Mouse (Mus musculus) kidney, adult 18-20 months (tissue): ENCODE measurements around the gene Jaml.
A peak's percentile ranks its signal among the peaks of the same experiment; 100 is the strongest.

Experiments used
- DNase-seq: peaks from one replicate; pipeline ENCODE4 v3.0.0; 2021

Gene Jaml

DNA sequence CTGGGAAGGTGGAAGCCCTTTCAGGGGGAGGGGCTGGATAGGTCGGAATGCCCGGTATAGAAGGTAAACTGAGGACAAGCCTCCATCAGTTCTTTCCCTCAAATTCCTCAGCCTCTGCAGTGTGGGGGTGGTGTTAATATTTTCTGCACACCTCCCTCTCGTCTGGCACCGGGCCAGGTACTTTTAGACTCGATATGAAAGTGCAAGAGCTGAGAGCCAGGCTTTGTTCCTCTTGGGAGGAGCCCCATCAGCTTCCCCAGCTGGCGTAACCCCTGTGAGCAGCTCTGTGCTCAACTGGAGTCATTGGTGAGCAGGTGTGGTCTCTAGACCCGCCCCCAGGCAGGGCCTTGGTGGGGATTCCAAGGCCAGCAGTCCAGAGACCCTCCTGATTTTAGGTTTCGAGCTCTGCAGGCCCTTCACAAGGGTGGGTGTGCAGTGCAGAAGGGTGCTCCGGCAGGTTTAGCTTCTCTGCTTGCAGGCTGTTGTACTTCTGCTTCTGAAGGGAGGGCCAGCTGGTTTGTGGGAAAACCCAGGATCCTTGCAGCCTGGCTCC is 43.3 kb downstream of the Jaml start:
- no peak for DNase-seq

DNA sequence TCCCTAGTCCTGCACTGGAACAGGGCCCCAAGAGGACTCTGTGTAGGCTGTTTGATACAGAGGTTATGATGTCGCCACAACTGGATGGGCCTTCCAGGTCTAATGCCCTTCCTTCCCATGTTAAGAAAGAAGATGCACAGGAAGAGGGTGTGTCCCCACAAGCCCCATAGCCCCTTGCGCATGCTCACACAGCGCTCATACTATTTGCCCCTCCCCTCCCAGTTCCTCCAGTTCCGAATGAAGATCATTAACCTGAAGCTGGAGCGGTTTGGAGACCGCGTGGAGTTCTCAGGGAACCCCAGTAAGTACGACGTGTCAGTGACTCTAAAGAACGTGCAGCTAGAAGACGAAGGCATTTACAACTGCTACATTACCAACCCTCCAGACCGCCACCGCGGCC is 46.2 kb downstream of the Jaml start:
- DNase-seq = no peak

DNA sequence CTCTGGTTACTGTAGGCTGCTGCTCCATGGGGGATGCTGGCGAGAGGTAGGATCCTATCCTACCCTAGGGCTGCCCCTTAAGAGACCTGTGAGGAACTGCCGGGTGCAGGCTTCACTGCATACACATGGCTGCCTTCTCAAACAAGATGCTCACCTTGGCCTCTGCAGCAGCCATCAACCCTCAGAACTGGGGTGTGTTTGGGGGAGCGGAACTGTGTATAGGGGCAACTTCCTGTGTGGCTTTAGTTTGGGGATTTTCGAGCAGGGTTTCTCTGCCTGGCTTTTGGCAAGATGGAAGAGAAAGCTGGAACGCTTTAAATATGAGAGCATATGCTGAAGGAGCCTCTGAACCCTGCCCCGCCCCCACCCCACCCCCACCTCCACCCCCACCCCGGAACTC is 48.0 kb downstream of the Jaml start:
- DNase-seq = no peak

DNA sequence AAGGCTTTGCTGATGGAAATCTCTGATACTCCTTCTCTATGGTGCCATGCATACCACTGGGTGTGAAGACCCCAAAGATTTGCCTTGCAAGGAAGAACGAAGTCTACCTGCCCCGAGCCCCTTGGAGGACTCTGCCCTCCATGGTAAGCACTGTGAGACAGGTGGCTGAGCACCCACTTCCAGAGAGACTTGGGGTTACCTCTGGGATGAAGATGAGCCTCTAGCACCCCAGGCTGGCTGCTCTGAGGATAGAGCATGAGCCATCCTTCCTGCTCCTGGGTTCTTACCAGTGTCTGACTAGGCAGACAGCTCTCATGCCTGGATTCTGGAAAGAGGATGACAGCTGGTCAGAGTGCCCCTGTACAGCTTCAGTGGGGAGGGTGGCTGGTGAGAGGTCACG is 51.1 kb downstream of the Jaml start:
- no peak for DNase-seq

DNA sequence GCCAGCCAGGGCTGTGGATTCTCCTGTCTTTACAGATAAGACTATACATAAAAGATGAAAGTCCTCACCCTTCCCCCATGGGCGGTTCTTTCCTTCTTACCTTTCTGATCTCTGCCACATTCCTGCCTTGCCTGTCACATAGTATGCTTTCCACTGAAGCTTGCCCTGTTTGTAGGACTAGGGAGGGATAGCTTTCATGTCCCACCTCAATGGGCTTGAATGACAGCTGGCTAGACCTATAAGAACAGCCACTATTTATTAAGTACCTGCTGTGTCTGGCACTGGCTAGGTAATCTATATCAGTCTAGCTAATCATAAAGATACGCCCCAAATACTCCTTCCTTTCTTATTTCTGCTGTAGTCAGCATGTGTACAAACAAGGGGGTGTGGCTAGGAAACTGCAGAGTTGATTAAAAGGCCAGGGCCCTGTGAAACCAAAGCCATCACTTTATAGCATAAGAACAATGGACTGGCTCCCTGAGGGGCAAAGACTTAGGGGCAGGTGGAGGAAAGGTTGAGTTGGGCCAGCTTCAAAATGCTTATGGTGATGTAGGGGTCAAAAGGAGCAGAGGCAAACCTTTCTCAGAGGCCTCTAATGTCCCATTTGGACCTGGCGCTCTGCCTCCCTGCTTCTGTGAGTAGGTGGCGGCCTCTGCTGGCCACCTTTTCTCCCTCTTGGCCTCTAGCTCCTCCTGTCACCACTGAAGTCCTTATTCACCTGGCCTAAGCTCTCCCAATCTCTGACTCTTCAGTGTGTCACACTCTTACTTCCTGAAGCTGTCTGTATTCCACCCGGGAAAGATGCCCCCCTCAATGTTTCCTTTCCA is 54.7 kb downstream of the Jaml start:
- peak; percentile 81 for DNase-seq

DNA sequence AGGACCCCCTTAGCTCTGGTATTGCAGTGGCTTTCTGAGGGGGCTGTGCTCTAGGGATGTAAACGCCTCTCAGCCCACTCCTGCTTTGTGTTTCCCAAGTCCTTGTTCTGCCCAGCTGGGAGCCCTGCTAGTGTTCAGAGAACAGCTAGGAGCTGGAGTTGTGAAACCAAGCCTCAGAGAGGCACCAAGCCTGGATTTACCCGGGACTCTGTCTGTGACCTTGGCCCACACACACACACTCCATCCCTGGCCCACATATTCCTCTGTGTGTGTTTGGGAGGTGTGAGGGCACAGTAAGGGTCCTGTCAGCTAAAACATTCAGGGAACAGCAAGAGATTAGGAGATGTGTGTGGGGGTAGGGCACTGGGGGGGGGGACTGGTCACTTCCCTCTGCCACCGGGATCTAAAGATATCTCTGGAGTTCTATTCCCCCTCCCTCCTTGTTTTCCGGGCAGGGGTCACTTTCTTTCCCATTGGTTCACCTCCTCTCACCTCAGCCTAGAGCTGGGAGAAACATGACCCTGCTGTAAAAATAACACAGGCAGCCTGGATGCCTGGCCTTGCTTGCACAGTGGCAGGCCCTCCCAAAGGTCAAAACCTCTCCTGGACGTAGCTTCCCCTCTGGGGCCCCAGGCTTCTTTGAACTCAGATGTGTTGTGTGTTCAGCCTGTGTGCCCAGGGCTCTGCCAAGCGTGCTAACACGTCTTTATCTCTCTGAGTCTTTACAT is 57.6 kb downstream of the Jaml start:
- DNase-seq = no peak

DNA sequence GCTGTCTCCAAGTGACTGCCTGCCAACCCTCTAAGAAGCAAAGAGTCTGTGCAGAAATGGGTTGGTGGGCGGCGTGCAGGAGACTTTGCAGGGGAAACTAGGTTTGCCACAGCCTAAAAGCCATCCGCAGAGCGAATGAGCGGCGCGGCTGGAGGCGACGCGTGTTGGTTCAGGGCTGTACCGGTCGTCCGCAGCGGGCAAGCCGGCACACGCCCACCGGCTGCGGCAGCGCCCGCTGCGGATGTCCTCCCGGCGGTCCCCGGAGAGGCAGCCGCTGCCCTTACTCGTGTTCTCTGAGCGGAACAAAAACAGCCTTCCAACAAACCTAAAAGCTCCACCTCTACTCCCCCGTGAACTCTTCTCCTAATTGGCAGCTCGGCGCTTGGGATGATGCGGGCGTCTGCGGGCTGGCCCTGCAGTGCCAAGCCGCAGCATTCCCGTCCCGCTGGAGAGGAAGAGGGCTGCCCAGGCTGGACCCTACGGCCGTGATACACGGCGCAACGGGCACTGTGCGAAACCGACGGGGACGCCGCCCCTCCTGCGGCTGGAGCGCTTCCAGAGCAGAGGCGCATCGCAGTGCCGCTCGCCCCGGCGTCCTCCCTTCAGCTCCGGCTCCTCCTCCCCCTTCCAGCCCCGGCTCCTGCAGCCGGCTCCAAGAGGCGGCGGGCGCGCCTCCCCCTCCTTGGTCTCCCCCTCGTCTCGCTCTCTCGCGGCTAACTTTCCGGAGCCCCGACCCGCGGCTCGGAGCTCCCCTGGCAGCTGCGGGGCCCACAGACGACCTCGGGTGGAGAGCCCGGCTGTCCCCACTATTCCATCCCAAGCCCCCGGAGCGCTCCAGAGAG is 59.4 kb downstream of the Jaml start, which contains the start of gene Scn4b:
Gene Scn4b (plus strand): TSS at position 205 of the 842 bp plus-strand sequence.
- peak; percentile 55 for DNase-seq

DNA sequence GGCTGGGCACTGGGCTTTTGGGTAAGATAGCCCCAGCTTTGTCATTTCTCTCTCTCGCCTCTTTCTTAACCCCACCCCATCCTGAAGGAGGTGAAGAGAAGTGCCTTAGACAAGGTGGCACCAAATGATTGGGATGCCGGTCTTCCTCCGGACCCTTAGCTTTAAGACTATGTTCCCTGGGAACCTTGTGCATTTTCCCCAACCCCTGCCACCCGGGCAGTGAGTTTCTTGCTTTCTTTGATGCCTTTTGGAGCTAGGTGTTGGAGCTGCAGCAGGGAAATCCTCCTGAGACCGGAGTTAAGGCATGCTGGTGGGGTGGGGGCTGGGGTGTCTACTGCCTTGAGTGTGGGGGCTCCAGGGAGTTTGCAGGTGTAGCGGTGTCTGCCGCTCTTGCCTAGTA is 60.1 kb downstream of the Jaml start:
- DNase-seq = no peak

DNA sequence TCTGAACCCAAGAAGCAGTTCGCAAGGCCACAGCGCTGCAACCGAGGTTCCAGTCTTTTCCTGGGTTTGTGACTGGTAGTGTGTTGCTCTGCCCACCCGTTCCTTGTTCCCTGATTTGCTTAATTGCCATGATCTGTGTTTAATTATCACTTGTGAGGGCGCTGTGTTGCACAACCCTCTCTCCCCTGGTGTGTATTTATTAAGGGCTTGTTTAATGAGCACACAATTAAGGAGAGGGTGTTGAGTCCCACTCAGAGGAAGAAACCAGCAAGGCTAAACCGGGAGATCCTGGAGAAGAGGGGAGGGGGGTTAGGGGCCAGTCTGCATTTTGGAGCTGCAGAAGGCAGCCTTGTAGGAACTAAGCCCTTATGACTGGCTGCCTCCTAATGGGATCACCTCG is 62.0 kb downstream of the Jaml start:
- DNase-seq = no peak

DNA sequence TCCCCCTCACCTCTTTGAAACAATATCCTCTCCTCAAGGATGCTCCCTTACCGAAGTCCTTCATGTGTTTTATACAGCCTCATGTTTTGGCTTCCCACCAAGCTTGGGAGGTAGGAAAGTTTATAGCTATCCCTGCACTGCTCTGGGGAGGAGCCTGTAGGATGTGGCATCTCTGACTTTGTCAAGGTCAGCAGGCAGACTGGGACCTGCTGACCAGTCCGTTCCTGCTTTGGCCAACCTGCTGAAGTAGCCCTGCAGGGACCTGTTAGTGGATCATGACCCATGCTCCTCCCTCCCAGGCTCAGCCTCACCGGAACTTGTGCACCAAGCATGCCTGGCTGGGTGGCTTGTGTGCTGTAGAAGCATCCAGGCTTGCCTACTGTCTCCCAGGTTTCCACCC is 63.7 kb downstream of the Jaml start:
- peak; percentile 63 for DNase-seq

DNA sequence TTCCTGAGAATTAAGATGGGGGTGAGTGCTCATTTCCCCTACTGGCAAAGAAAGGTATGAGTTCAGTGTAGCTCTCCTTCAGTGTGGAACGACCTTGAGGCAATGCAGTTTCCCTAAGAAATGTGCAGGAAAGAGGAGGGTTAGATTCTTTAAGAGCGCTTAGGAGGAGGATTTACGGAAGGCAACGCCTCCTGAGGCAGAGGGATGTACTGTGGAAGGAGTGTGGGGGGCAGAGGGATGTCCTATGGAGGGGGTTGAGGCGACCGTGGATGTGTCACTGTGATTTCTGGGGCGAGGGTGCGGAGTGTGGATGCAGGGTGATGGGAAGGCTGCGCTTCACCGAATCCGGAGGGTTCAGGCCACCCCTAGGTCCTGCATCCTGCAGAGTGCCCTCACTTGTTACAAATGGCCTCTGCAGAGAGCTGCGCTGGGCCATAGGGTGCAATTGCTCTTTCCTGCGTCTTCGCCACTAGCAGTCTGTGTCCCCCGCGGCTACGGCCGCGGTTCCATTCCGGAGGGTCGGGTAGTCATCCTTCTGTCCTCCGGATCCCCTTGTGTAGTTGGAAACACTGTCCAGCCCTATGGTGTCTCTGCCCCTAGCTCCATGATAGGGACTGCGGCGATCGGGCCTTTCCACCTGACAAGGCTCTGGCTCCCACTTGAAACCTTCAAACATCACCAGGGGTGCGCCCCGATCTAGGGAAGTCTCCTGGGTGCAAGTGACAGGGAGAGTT is 66.7 kb downstream of the Jaml start:
- DNase-seq = no peak

DNA sequence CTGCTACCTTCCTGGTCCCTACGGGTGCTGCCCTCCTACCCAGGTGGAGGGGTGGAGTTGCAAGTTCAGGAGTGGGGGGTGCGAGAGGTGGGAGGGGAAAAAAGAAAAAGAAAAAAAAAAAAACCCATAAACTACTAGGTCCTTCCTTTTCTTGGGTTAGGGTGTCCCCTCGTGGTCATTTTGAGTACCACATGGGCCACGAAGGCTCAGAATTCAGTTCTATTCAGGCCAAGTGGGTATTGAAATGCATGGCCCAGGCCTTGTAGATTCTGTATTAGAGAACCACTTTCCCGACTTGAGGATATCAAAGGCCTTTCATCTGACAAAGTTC is 67.2 kb downstream of the Jaml start:
- DNase-seq = peak; percentile 78

DNA sequence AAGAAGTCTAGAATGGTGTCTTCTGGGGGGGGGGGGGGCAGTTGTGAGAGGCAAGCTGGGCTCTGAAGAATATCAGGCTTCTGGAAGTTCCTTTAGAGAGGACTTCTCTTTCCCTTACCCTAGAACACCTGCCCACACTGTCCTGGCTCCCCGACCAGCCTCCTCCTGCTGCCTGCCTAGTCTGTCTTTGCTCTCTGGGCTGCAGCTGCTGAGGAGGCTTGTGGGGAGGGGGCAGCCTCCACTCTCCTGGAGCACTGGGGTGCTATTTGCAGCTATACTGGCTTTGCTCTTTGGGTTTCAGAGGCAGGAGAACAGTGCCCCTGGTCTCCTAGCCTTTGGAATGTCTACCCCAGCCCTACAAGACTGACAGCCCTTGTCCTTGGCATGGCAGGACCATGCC is 72.0 kb downstream of the Jaml start:
- DNase-seq = no peak

DNA sequence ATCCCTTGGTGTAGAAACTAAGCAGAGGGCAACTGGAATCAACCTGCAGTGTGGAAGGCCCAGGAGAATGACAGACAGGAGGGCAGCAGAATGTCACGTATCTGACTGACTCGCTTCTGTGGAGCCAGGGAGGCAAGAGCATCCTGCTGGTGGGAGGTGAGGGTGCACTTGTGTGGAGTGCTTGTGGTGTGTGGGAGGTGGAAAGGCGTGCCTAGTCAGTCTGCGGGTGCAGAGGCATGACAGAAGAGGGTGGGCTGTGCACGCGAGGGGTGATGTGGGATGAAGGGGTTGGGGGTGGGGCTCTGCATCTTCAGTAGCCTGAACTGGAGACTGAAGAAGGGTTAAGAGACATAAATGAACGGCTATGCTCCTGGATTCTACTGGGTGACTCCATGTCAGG is 74.4 kb downstream of the Jaml start:
- DNase-seq = no peak
